Mouse (Mus musculus) cortical plate, adult 2 months (tissue): ENCODE measurements at regions not wholly inside any gene's neighbourhood (a gene's known extent, or its start where the extent isn't known, plus 50 kb on each side); places are given as distances from the start of the nearest gene placed in this dataset.

Experiments used
- H3K27ac ChIP-seq: fragments of 200-500 bp; 2 replicates; pipeline ENCODE4 v1.5.1; 2012; ENCODE audit warnings: low read length, control low read depth, inconsistent platforms; ENCODE audit not compliant: insufficient read depth
- H3K4me1 ChIP-seq: fragments of 200-500 bp; 2 replicates; pipeline ENCODE4 v1.6.1; 2011; ENCODE audit warnings: low read length; ENCODE audit not compliant: control insufficient read depth, insufficient read depth
- H3K4me3 ChIP-seq: fragments of 200-500 bp; 2 replicates; pipeline ENCODE4 v1.5.1; 2011; ENCODE audit warnings: mild to moderate bottlenecking, low read length, control low read depth; ENCODE audit not compliant: insufficient read depth
- CTCF ChIP-seq: fragments of 200-500 bp; IDR thresholded peaks from 2 replicates; pipeline ENCODE4 v1.5.1; 2011; ENCODE audit warnings: mild to moderate bottlenecking, control low read depth, low read length; ENCODE audit not compliant: insufficient read depth; ENCODE audit errors: extremely low read depth
- POLR2A ChIP-seq: fragments of 200-500 bp; IDR thresholded peaks from 2 replicates; pipeline ENCODE4 v1.6.1; 2011; ENCODE audit warnings: mild to moderate bottlenecking, low read length, control low read depth; ENCODE audit not compliant: insufficient read depth; ENCODE audit errors: extremely low read depth

DNA sequence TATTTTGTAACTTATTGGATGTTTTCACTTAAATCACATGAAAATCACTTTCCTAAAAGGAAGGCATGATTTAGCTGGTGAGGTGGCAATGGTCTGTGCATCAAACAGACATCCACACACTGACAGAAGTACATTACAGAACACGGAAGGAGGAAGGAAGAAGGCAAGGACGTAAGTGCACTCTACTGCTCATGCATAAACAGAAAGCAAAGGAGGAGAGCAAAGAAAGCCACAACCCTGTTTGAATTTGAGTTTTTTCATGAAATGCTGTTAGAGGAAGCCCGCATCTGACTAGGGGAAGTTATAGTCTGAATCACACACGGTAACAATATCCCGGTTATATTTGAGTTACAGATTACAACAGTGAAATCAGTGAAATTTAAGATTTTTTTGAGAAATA is 208.4 kb downstream of the Gm11146 start:
- H3K4me3 ChIP-seq, result no peak overlapping the region
- TF ChIP-seq POLR2A (no peak), CTCF (no peak)
- H3K4me1 ChIP-seq, result no peaks in the 10 kb centered on the region; the same call in 1 of the 2 replicates
- no peak overlapping the region for H3K27ac ChIP-seq

DNA sequence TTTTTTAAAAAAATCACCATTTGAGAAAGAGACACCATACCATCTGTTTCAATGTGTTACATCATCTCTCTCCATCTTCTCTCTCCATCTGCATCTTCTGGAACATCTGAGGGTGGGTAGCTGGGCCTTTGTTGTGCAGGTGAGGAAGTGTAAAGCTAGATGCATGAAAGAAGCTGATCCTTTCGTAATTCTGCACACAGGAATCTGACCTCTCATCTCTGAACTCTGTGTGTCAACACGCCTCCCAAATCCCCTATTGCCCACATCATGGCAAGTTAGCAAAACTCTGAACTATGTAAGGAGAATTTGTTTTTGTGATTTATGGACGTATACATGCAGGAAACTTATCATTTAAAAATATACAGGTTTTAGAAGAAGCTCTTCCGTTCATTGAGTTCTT is 209.7 kb downstream of the Gm11146 start:
- TF ChIP-seq CTCF (no peak), POLR2A (no peak)
- Histone ChIP-seq H3K27ac (no peak overlapping the region), H3K4me1 (no peaks in the 10 kb centered on the region; the same call in 1 of the 2 replicates), H3K4me3 (no peak overlapping the region)

DNA sequence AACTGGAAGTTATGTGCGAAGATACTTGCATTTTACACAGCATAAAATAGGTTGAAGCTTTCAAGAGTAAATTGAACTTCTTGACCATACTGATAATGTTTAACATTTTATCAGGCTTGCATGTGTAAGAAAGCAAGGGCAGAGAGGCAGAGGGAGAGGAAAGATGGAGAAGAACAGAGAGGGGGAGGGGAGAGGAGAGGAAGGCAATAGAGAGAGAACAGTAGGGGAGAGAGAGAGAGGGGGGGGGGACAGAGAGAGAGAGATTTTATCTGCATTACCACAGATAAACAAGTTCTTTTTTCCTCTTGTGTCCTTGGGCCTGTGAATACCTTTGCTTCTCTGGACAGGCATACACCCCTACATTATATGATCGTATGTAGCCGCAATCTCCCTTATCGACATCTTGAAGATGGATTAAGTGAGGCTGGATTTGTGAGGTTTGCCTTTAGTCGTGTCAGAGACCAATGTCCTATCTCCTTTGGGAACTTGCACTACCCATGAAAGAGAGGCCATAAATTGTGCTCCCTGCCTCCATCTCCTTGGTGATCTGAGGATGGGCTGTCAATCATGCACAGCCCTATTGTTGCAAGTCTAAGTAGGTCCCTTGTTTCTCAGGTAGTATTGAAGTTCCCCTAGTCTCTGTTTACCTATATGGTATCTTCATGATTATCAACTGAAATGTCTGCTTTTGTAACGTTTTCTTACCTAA is 217.7 kb downstream of the Gm11146 start:
- Histone ChIP-seq H3K27ac (no peak overlapping the region), H3K4me1 (no peaks in the 10 kb centered on the region), H3K4me3 (no peak overlapping the region)
- no peak for TF ChIP-seq POLR2A
- TF ChIP-seq CTCF, result no peak

DNA sequence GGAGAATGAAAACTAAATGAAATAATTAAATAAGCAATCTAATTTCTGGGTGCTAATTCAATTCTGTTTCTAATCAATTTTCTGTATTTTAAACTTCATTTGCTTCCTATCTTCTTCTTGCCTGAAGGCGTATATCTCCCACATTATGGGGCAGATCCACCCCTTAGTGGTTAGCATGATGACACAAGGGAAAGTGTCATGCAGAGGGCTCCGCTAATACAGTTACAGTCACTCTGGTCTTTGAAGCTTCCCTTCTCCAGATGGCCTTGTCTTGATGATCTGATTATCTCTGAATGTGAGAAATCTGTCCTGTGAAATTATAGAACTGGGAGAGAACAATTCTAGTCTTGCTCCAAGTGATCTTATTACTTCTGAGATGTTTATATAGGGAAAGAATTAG is 219.1 kb downstream of the Gm11146 start:
- TF ChIP-seq POLR2A (no peak), CTCF (no peak)
- H3K4me1 ChIP-seq, result no peaks in the 10 kb centered on the region
- H3K27ac ChIP-seq, result no peak overlapping the region
- no peak overlapping the region for H3K4me3 ChIP-seq

DNA sequence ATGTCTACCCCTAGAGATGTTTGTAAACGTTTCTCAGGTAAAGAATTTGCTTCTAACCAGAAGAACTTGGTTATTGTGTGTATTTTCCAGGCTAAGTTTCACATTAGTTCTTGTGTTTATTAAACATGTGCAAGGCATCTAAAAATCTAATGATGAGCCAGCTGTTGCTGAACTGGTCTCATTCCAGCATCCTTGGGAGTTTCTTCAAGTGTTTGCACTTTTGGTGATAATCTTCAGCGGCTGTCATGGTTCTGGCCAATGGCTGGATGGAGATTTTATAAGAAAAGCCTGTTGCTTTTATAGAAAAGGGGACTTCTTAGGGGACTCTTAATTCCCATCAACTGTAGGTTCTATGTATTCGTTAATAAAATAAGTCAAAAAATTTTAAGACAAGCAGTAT is 229.1 kb downstream of the Gm11146 start:
- H3K4me3 ChIP-seq, result no peak overlapping the region
- no peak for TF ChIP-seq POLR2A
- no peak for TF ChIP-seq CTCF
- no peaks in the 10 kb centered on the region for H3K4me1 ChIP-seq
- H3K27ac ChIP-seq, result no peak overlapping the region

DNA sequence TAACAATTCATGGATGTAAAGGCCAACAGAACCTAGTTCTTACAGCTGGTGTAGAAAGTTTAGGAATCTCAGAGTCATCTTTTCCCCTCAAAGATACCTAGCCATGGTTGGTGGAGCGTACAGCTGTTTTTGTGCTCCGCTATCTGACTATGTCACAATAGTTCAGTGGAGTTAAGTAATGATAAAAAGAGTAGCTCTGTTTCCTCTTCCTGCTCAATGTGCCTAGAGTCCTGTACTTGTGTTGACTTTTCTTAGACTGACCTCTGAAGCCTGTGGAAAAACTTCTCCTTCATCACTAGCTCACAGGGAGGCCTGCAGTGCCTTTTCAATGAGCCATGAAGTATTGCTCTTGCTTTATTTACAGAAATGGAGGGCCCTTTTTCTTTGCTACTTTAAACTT is 232.1 kb downstream of the Gm11146 start:
- Histone ChIP-seq H3K4me1 (no peaks in the 10 kb centered on the region), H3K27ac (no peak overlapping the region), H3K4me3 (no peak overlapping the region)
- no peak for TF ChIP-seq CTCF
- TF ChIP-seq POLR2A, result no peak

DNA sequence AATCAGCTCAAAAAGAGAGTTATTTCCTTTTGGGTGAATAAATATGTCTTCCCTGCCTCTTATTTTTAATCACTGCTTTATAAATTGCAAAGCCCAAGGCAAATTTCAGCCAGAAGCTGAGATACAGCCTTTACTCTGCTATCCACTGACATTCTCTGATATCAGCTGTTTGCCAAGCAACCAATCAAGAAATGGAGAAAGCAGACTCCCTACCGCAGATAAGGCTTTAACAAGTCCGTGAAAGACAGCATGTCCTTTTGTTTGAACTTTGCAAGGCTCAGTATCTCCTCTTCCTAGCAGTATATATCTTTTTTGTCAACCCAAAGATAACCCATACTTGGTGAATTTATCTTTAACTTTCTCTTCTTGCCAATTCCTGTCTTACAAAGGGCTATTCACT is 236.6 kb downstream of the Gm11146 start:
- Histone ChIP-seq H3K27ac (no peak overlapping the region), H3K4me3 (no peak overlapping the region), H3K4me1 (no peaks in the 10 kb centered on the region)
- TF ChIP-seq CTCF, result no peak
- no peak for TF ChIP-seq POLR2A

DNA sequence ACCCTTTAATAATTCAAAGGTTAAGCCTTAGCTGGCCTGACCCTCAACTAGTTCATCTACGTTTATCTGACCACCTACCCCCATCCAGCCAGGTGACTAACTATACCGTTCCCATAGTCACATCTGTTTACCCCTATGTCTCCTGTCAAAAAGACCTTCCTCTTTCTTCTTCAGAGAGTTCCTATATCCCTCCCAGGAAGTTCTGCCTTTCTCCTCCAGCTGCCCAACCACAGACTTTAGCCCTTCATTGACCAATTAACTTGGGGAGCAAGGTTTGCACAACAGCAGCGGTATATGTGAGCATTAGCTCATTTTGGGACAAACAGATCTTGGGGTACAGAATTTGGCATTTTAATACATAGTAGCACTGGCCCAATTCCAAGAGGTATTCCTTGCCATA is 237.5 kb downstream of the Gm11146 start:
- TF ChIP-seq POLR2A, result no peak
- TF ChIP-seq CTCF, result no peak
- H3K4me3 ChIP-seq, result no peak overlapping the region
- H3K4me1 ChIP-seq, result no peaks in the 10 kb centered on the region
- H3K27ac ChIP-seq, result no peak overlapping the region

DNA sequence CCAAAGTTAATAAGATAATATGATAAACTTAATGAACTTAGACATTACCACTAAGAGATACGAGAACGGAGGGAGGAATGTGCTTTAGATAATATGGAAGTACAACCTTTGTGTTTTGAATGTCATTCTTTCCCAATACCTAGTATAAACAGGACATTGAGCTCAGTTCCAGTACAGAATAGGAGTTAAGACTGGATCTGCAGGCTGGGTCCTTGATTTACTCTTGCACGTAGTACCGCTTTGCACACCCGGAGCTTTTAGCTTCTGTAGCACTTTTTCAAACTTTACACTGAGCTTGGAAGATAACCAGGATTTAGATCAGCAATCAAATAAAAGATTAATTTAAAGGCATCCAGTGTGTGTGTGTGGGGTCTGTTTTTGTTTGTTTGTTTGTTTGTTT is 242.7 kb downstream of the Gm11146 start:
- Histone ChIP-seq H3K27ac (no peak overlapping the region), H3K4me3 (no peak overlapping the region), H3K4me1 (no peaks in the 10 kb centered on the region)
- no peak for TF ChIP-seq CTCF
- TF ChIP-seq POLR2A, result no peak

DNA sequence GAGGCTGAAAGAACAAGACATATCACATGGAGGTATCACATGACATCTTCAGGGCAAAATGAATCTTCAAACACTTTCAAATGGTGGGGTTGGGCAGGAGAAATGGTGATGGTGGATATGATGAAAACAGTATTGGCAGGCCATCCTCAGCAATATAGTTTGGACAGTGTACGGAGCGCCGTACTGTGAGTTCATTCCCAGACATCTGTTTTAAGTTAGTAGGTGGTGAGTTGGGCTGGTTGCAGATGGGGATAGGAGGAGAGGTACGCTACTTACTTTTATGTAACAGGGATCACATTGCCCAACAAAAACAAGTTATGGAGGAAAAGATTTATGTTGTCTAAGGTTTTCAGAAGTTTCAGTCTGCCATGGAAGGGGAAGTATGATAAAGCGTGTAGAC is 246.6 kb downstream of the Gm11146 start:
- Histone ChIP-seq H3K4me1 (no peaks in the 10 kb centered on the region), H3K4me3 (no peak overlapping the region), H3K27ac (no peak overlapping the region)
- TF ChIP-seq CTCF (no peak), POLR2A (no peak)
